Comparison of ENCODE assay signal across 9 mouse cellular contexts in genomic region chr2:25865412-25865811, GRCm38 (mm10). TPM values are rescaled to one million over a fixed set of nuclear protein-coding genes. Genes with fewer than 3 reads are reported as not detected.
DNase-seq lines count a peak whose midpoint lies in the region; ATAC-seq and TF ChIP-seq lines count a peak whose summit lies in the region.
"Had no signal": no experiment of that assay in that cellular context is flagged by ENCODE, and none has a peak within 500 bp of the region (broad histone marks: within the 10 kb centered on the region; RNA-seq: fewer than 3 reads in every experiment).

No protein-coding gene starts in this region.

- H3K4me2 ChIP-seq in embryonic facial prominence, embryonic 14.5 days (ENCODE audit: low read depth, low read length): no peak overlapping the region
- H3K4me2 ChIP-seq in forebrain, embryonic 14.5 days (ENCODE audit: low read length): no peak overlapping the region
- H3K4me2 ChIP-seq in stomach, postnatal 0 days (replicated peaks; ENCODE audit: low read depth): no peak overlapping the region

- peaks cover 21% of the 10 kb centered on the region for H3K27me3 ChIP-seq in embryonic facial prominence, embryonic 14.5 days (replicated peaks; ENCODE audit: control insufficient read depth, insufficient read depth, low read length)
- peaks cover 63% of the 10 kb centered on the region for H3K27me3 ChIP-seq in embryonic facial prominence, embryonic 10.5 days (replicated peaks; ENCODE audit: low read depth, poor library complexity, severe bottlenecking)
- H3K27me3 ChIP-seq in forebrain, embryonic 14.5 days (replicated peaks; ENCODE audit: control insufficient read depth, insufficient read depth, low read length): peaks cover 16% of the 10 kb centered on the region; the same call in 1 of the 2 replicates
- H3K27me3 ChIP-seq in stomach, postnatal 0 days (ENCODE audit: control insufficient read depth, insufficient read depth, low read length): no peaks in the 10 kb centered on the region

- H3K36me3 ChIP-seq in embryonic facial prominence, embryonic 14.5 days (ENCODE audit: control insufficient read depth, insufficient read depth, low read length): no peaks in the 10 kb centered on the region
- H3K36me3 ChIP-seq in embryonic facial prominence, embryonic 10.5 days (replicated peaks): no peaks in the 10 kb centered on the region
- H3K36me3 ChIP-seq in forebrain, embryonic 14.5 days (ENCODE audit: control insufficient read depth, insufficient read depth, low read length): no peaks in the 10 kb centered on the region
- H3K36me3 ChIP-seq in stomach, postnatal 0 days (ENCODE audit: control insufficient read depth, insufficient read depth, low read length): no peaks in the 10 kb centered on the region

- H3K4me1 ChIP-seq in embryonic facial prominence, embryonic 14.5 days (ENCODE audit: control insufficient read depth, insufficient read depth, low read length): peaks cover 11% of the 10 kb centered on the region
- peaks cover 22% of the 10 kb centered on the region for H3K4me1 ChIP-seq in embryonic facial prominence, embryonic 10.5 days
- H3K4me1 ChIP-seq in forebrain, embryonic 14.5 days (ENCODE audit: control insufficient read depth, insufficient read depth, low read length): peaks cover 13% of the 10 kb centered on the region; the same call in 1 of the 2 replicates
- no peaks in the 10 kb centered on the region; the same call in 1 of the 2 replicates for H3K4me1 ChIP-seq in stomach, postnatal 0 days (replicated peaks; ENCODE audit: control insufficient read depth, insufficient read depth)

- TF ChIP-seq EP300 in stomach, postnatal 0 days (optimal IDR thresholded peaks at IDR 0.05): no peak

- peak; percentile 67 for DNase-seq in embryonic facial prominence, embryonic 14.5 days (ENCODE audit: low spot score)
- DNase-seq in embryonic facial prominence, embryonic 10.5 days (ENCODE audit: low spot score): no peak
- DNase-seq in 3134 (ENCODE audit: extremely low read depth, insufficient read length, low spot score): peak; percentile 39
- DNase-seq in forebrain, embryonic 14.5 days (ENCODE audit: low spot score): peak; percentile 78
- DNase-seq in left cerebral cortex, postnatal 10 days (ENCODE audit: extremely low spot score in 1 of 2, low spot score in 2 of 2): peak; percentile 66 to 81
- DNase-seq in stomach, postnatal 0 days (ENCODE audit: low spot score): no peak
- DNase-seq in gastrocnemius, postnatal 25 days: no peak

- no peak overlapping the region for H3K27ac ChIP-seq in embryonic facial prominence, embryonic 14.5 days (replicated peaks; ENCODE audit: low read depth, low read length)
- H3K27ac ChIP-seq in embryonic facial prominence, embryonic 10.5 days (replicated peaks): no peak overlapping the region
- no peak overlapping the region for H3K27ac ChIP-seq in forebrain, embryonic 14.5 days (ENCODE audit: low read depth, low read length)
- no peak overlapping the region for H3K27ac ChIP-seq in stomach, postnatal 0 days (replicated peaks)

- peak; percentile 49 for TF ChIP-seq CTCF in stomach, postnatal 0 days (IDR thresholded peaks at IDR 0.05; ENCODE audit: low read depth)

- no peaks in the 10 kb centered on the region for H3K9me3 ChIP-seq in embryonic facial prominence, embryonic 14.5 days (ENCODE audit: control insufficient read depth, low read length)
- H3K9me3 ChIP-seq in embryonic facial prominence, embryonic 10.5 days: no peaks in the 10 kb centered on the region
- no peaks in the 10 kb centered on the region for H3K9me3 ChIP-seq in forebrain, embryonic 14.5 days (replicated peaks; ENCODE audit: control insufficient read depth, low read length)
- no peaks in the 10 kb centered on the region for H3K9me3 ChIP-seq in stomach, postnatal 0 days (ENCODE audit: control insufficient read depth, low read length)

- WGBS in embryonic facial prominence, embryonic 14.5 days: 2% methylated on average over 4 of the region's 4 CpGs
- 7% methylated on average over 4 of the region's 4 CpGs for WGBS in embryonic facial prominence, embryonic 10.5 days
- 11% methylated on average over 4 of the region's 4 CpGs for WGBS in forebrain, embryonic 14.5 days
- WGBS in stomach, postnatal 0 days: 15% methylated on average over 4 of the region's 4 CpGs

- no peak for ATAC-seq in embryonic facial prominence, embryonic 14.5 days (ENCODE audit: low read depth)
- ATAC-seq in forebrain, embryonic 14.5 days: peak; percentile 51
- ATAC-seq in stomach, postnatal 0 days (ENCODE audit: low FRiP score, low TSS enrichment): no peak
- ATAC-seq in CD4-positive, CD25-positive, alpha-beta regulatory T cell, adult 4 months: no peak

- H3K9ac ChIP-seq in embryonic facial prominence, embryonic 14.5 days (ENCODE audit: low read depth, low read length): no peak overlapping the region
- no peak overlapping the region for H3K9ac ChIP-seq in forebrain, embryonic 14.5 days (ENCODE audit: low read length)
- no peak overlapping the region for H3K9ac ChIP-seq in stomach, postnatal 0 days (ENCODE audit: low read length)

- no peak overlapping the region for H3K4me3 ChIP-seq in embryonic facial prominence, embryonic 14.5 days (ENCODE audit: low read depth, low read length)
- no peak overlapping the region for H3K4me3 ChIP-seq in embryonic facial prominence, embryonic 10.5 days
- H3K4me3 ChIP-seq in forebrain, embryonic 14.5 days (ENCODE audit: low read depth, low read length): no peak overlapping the region
- no peak overlapping the region for H3K4me3 ChIP-seq in stomach, postnatal 0 days (ENCODE audit: low read depth, low read length)

- intact Hi-C loops in left cerebral cortex, postnatal 10 days (cut with DNase I): loop anchor here (2.0 kb wide), 1 partner anchor 49 kb away; no protein-coding TSS in a partner anchor

RNA-seq across cellular contexts. Expression of gene Kcnt1, which starts 1.9 kb away (rescaled TPM):
- polyA plus RNA-seq in embryonic facial prominence, embryonic 14.5 days (2014; fragmentation: Nextera tagmentation; extraction: Ambion mirVana): 0.47 and 0.83 TPM in 2 replicates
- 0.10 and 0.23 TPM in 2 replicates for polyA plus RNA-seq in embryonic facial prominence, embryonic 10.5 days (2016; fragmentation: Nextera tagmentation; extraction: Ambion mirVana)
- 3.3 and 5.3 TPM in 2 replicates for polyA plus RNA-seq in forebrain, embryonic 14.5 days (2014; fragmentation: Nextera tagmentation; extraction: Ambion mirVana)
- 100 to 1,000 TPM in 1 of 2 experiments, 10 to 100 TPM in 1; 94.7 to 126 TPM for total RNA-seq in left cerebral cortex, postnatal 10 days (2021)
- 0.19 and 0.30 TPM in 2 replicates for polyA plus RNA-seq in stomach, postnatal 0 days (2015; fragmentation: Nextera tagmentation; extraction: Ambion mirVana)
- under 1 TPM; 0.05 to 0.24 TPM for polyA plus RNA-seq in CD4-positive, CD25-positive, alpha-beta regulatory T cell, adult 4 months (2017; shearing (Covaris generic))
- under 1 TPM in 1 of 2 experiments, not detected in 1; 0.27 TPM for total RNA-seq in gastrocnemius, postnatal 25 days (2021)
- total RNA-seq: hematopoietic stem cell, adult 5-6 weeks had no signal

RNA-seq across cellular contexts. Expression of gene Sohlh1, which starts 18.4 kb away (rescaled TPM):
- not detected in 2 replicates for polyA plus RNA-seq in embryonic facial prominence, embryonic 14.5 days (2014; fragmentation: Nextera tagmentation; extraction: Ambion mirVana)
- polyA plus RNA-seq in embryonic facial prominence, embryonic 10.5 days (2016; fragmentation: Nextera tagmentation; extraction: Ambion mirVana): not detected in 2 replicates
- not detected in 2 replicates for polyA plus RNA-seq in forebrain, embryonic 14.5 days (2014; fragmentation: Nextera tagmentation; extraction: Ambion mirVana)
- not detected for total RNA-seq in left cerebral cortex, postnatal 10 days (2021)
- 0.10 TPM in 1 of 2 replicates, not detected in the other for polyA plus RNA-seq in stomach, postnatal 0 days (2015; fragmentation: Nextera tagmentation; extraction: Ambion mirVana)
- under 1 TPM in 1 of 2 experiments, not detected in 1; 0.58 TPM for polyA plus RNA-seq in CD4-positive, CD25-positive, alpha-beta regulatory T cell, adult 4 months (2017; shearing (Covaris generic))
- total RNA-seq in gastrocnemius, postnatal 25 days (2021): not detected
- total RNA-seq: hematopoietic stem cell, adult 5-6 weeks had no signal

RNA-seq across cellular contexts. Expression of gene Lcn9, which starts 42.5 kb away (rescaled TPM):
- polyA plus RNA-seq in embryonic facial prominence, embryonic 14.5 days (2014; fragmentation: Nextera tagmentation; extraction: Ambion mirVana): not detected in 2 replicates
- not detected in 2 replicates for polyA plus RNA-seq in embryonic facial prominence, embryonic 10.5 days (2016; fragmentation: Nextera tagmentation; extraction: Ambion mirVana)
- polyA plus RNA-seq in forebrain, embryonic 14.5 days (2014; fragmentation: Nextera tagmentation; extraction: Ambion mirVana): not detected in 2 replicates
- not detected for total RNA-seq in left cerebral cortex, postnatal 10 days (2021)
- not detected in 2 replicates for polyA plus RNA-seq in stomach, postnatal 0 days (2015; fragmentation: Nextera tagmentation; extraction: Ambion mirVana)
- polyA plus RNA-seq in CD4-positive, CD25-positive, alpha-beta regulatory T cell, adult 4 months (2017; shearing (Covaris generic)): not detected
- total RNA-seq in gastrocnemius, postnatal 25 days (2021): not detected
- total RNA-seq: hematopoietic stem cell, adult 5-6 weeks had no signal

RNA-seq across cellular contexts. Expression of gene Glt6d1, which starts 49.8 kb away (rescaled TPM):
- polyA plus RNA-seq in embryonic facial prominence, embryonic 14.5 days (2014; fragmentation: Nextera tagmentation; extraction: Ambion mirVana): not detected in 2 replicates
- polyA plus RNA-seq in embryonic facial prominence, embryonic 10.5 days (2016; fragmentation: Nextera tagmentation; extraction: Ambion mirVana): not detected in 2 replicates
- not detected in 2 replicates for polyA plus RNA-seq in forebrain, embryonic 14.5 days (2014; fragmentation: Nextera tagmentation; extraction: Ambion mirVana)
- not detected for total RNA-seq in left cerebral cortex, postnatal 10 days (2021)
- not detected in 2 replicates for polyA plus RNA-seq in stomach, postnatal 0 days (2015; fragmentation: Nextera tagmentation; extraction: Ambion mirVana)
- polyA plus RNA-seq in CD4-positive, CD25-positive, alpha-beta regulatory T cell, adult 4 months (2017; shearing (Covaris generic)): not detected
- total RNA-seq in gastrocnemius, postnatal 25 days (2021): not detected
- total RNA-seq: hematopoietic stem cell, adult 5-6 weeks had no signal

Comparison
In these comparisons a context has a peak if more than half of its experiments do, and no peak if none do; other contexts are left out.
1. DNase-seq: peak in embryonic facial prominence, embryonic 14.5 days (single experiment), 3134 (single experiment), forebrain, embryonic 14.5 days (single experiment) and left cerebral cortex, postnatal 10 days (2 of 2); none in embryonic facial prominence, embryonic 10.5 days (single experiment), stomach, postnatal 0 days (single experiment) and gastrocnemius, postnatal 25 days (single experiment).